Comparison of ENCODE assay signal across 8 mouse cellular contexts in genomic region chr11:65806909-65807504, GRCm38 (mm10). TPM values are rescaled to one million over a fixed set of nuclear protein-coding genes. Genes with fewer than 3 reads are reported as not detected.
DNase-seq lines count a peak whose midpoint lies in the region; ATAC-seq lines count a peak whose summit lies in the region.

Zkscan6 (plus strand) TSS chr11:65807175.

- no peaks in the 10 kb centered on the region for H3K27me3 ChIP-seq in hindbrain, embryonic 11.5 days (ENCODE audit: control insufficient read depth, insufficient read depth, low read length)

- WGBS in hindbrain, embryonic 11.5 days: under 1% methylated on average over 50 of the region's 58 CpGs

- no peaks in the 10 kb centered on the region for H3K4me1 ChIP-seq in hindbrain, embryonic 11.5 days (replicated peaks; ENCODE audit: control insufficient read depth, insufficient read depth, low read length)

- no peaks in the 10 kb centered on the region for H3K36me3 ChIP-seq in hindbrain, embryonic 11.5 days (ENCODE audit: control insufficient read depth, insufficient read depth, low read length)

- DNase-seq in MEL-GATA-1-ER (ENCODE audit: extremely low read depth, low read depth): peak; percentile 84
- DNase-seq in cerebellum, adult 8-10 months: peak; percentile 86
- DNase-seq in hindbrain, embryonic 11.5 days (ENCODE audit: low spot score): peak; percentile 93
- DNase-seq in layer of hippocampus, postnatal 10 days (ENCODE audit: low spot score in 2 of 2): peak; percentile 73 to 84
- peak; percentile 93 for DNase-seq in lung, postnatal 10 days
- peak; percentile 83 for DNase-seq in ovary, postnatal 36 days (ENCODE audit: low spot score)
- DNase-seq in thymus, postnatal 25 days: peak; percentile 87

- H3K9ac ChIP-seq in hindbrain, embryonic 11.5 days (ENCODE audit: low read depth, low read length): peak within 1 kb of the TSS; percentile 54

- H3K27ac ChIP-seq in hindbrain, embryonic 11.5 days (ENCODE audit: low read depth, low read length): peak within 1 kb of the TSS; percentile 81

- ATAC-seq in frontal cortex, adult (ENCODE audit: low TSS enrichment): peak; percentile 90
- peak; percentile 98 for ATAC-seq in hindbrain, embryonic 11.5 days (ENCODE audit: low FRiP score)

- peak within 1 kb of the TSS; percentile 80 for H3K4me3 ChIP-seq in hindbrain, embryonic 11.5 days (ENCODE audit: low read depth, low read length)

- H3K4me2 ChIP-seq in hindbrain, embryonic 11.5 days (replicated peaks; ENCODE audit: low read depth, low read length): peak within 1 kb of the TSS; percentile 91

- no peaks in the 10 kb centered on the region for H3K9me3 ChIP-seq in hindbrain, embryonic 11.5 days (ENCODE audit: control insufficient read depth, low read length)

RNA-seq across cellular contexts. Expression of gene Zkscan6, which starts in this region (rescaled TPM):
- 10.6 and 15.2 TPM in 2 replicates for polyA plus RNA-seq in hindbrain, embryonic 11.5 days (2014; fragmentation: Nextera tagmentation; extraction: Ambion mirVana)
- total RNA-seq in layer of hippocampus, postnatal 10 days (2021): 10 to 100 TPM; 11.6 to 14.1 TPM

Comparison
In these comparisons a context has a peak if more than half of its experiments do, and no peak if none do; other contexts are left out.
1. Peak in every context shown above with its lines: DNase-seq, ATAC-seq, H3K4me3 ChIP-seq and H3K27ac ChIP-seq.